Mouse (Mus musculus) embryonic fibroblast, embryonic 13.5 days (primary cell): Measurements from ENCODE around the gene Mlc1. TPM values are rescaled to one million over a fixed set of nuclear protein-coding genes. Genes with fewer than 3 reads are reported as not detected.

Experiments used
- H3K27ac ChIP-seq: 2 replicates; pipeline ENCODE4 v1.5.1; 2012; ENCODE audit warnings: low read length, control low read depth, inconsistent platforms; ENCODE audit not compliant: insufficient read depth
- H3K4me1 ChIP-seq: 2 replicates; pipeline ENCODE4 v1.6.1; 2011; ENCODE audit warnings: low read length; ENCODE audit not compliant: control insufficient read depth, insufficient read depth
- H3K4me3 ChIP-seq: 2 replicates; pipeline ENCODE4 v1.5.1; 2011; ENCODE audit warnings: mild to moderate bottlenecking, control low read depth, low read length; ENCODE audit not compliant: insufficient read depth
- CTCF ChIP-seq: IDR thresholded peaks from 2 replicates; pipeline ENCODE4 v1.5.1; 2011; ENCODE audit warnings: mild to moderate bottlenecking, control low read depth, low read length, moderate library complexity, borderline replicate concordance; ENCODE audit not compliant: insufficient read depth
- POLR2A ChIP-seq: IDR thresholded peaks from 2 replicates; pipeline ENCODE4 v1.6.1; 2011; ENCODE audit warnings: low read depth, mild to moderate bottlenecking, control low read depth, low read length, moderate library complexity
- polyA plus RNA-seq: library from polyadenylated mRNA; stranded (reverse); fragments of >200 nt; gene quantifications from 2 replicates; pipeline ENCODE4 v1.2.4, GENCODE M21; 2011; ENCODE audit warnings: low read depth; ENCODE audit not compliant: missing spikeins, insufficient read length

Gene Mlc1
- polyA plus RNA-seq, 1 experiment, result 0.79 TPM

DNA sequence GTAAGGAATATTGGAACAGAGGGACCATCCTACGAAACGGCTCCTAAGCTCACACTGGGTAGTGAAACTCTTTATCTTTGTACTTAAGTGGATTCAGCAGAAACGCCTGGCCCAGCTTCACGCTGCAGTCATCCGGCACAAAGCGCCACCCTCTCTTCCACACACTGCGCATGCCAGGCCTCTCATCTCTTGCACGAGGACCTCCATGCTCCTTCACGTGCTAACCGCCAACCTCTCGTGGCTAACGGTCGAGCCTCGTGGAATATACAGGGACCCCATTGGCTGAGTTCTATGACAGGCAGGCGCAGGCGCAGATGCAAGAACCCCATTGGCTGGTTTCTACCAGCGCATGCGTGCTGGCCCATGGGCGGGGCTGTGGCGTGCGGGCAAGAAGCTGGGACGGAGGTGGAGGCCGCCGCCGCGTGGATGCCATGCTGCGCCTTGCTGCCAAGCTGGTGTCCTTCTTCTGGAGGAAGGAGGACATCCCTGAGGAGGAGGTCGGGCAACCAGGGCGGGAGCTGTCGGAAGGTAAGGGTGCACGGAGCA, 3.8 kb upstream of the Mlc1 start, which contains the start of gene Mov10l1:
Mov10l1 (plus strand) TSS at position 376 of the 546 bp plus-strand sequence.
- no peaks in the 10 kb centered on the region for H3K4me1 ChIP-seq
- H3K4me3 ChIP-seq, result no peak within 1 kb of the TSS
- TF ChIP-seq POLR2A, result no peak
- TF ChIP-seq CTCF, result no peak
- no peak within 1 kb of the TSS for H3K27ac ChIP-seq

DNA sequence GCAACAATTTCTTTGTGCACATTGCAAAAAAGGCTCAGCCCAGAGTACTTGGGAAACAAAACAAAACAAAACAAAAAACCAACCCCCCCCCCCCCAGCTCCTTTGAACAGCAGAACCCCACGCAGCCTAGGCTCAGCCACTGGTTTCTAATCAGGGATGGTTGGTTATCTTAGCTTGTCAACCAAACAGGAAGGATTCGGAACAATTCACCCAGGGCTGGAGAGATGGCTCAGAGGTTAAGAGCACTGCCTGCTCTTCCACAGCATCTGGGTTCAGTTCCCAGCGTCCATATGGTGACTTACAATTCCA, 285 bp upstream of the Mlc1 start:
- no peak overlapping the region for H3K27ac ChIP-seq
- H3K4me1 ChIP-seq, result no peaks in the 10 kb centered on the region
- no peak overlapping the region for H3K4me3 ChIP-seq
- no peak for TF ChIP-seq CTCF
- no peak for TF ChIP-seq POLR2A

DNA sequence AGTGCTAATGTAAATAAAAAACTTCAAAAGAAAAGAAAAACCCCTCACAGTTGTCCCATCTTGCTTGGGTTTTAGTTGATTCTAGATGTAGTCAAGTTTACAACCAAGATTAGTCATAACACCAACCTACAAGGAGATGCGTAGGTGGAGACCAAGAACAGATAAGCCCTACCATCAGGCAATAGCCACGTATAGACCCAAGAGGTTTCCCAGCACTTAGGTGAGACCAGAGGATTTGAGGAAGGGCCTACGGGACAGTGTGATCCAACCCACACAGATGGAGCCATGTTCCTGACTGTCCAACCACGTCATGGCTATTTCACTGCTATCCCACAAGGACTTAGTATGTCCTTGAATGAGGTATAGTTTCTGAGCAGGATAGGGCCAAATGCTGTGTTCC, 6.5 kb downstream of the Mlc1 start:
- H3K27ac ChIP-seq, result no peak overlapping the region
- no peak overlapping the region for H3K4me3 ChIP-seq
- TF ChIP-seq CTCF (no peak), POLR2A (no peak)
- no peaks in the 10 kb centered on the region for H3K4me1 ChIP-seq

DNA sequence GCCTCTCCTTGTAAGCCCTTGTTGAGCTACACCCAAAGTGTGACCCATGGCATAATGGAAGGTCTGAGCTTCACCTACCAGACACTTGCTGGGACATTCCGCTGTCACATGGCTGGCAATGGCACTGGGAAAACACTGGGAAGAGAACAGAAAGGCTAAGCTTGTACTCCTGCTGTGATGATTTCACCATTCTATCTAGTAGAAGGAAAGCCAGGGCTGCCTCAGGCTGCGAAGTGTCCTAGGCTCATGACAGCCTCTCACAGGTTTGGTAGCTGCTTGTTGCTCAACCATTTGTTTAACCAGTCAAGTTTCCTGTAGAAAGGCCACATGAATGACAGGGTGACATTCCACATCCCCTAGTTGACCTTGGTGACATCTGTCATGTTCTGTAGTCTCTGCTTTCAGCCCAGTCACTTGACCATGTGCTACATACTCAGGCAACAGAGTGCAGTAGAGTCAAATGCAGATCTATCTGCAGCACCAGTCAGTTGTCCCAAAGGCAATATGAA, 14.7 kb downstream of the Mlc1 start:
- Histone ChIP-seq H3K4me1 (no peaks in the 10 kb centered on the region), H3K4me3 (no peak overlapping the region), H3K27ac (no peak overlapping the region)
- no peak for TF ChIP-seq POLR2A
- TF ChIP-seq CTCF, result no peak

DNA sequence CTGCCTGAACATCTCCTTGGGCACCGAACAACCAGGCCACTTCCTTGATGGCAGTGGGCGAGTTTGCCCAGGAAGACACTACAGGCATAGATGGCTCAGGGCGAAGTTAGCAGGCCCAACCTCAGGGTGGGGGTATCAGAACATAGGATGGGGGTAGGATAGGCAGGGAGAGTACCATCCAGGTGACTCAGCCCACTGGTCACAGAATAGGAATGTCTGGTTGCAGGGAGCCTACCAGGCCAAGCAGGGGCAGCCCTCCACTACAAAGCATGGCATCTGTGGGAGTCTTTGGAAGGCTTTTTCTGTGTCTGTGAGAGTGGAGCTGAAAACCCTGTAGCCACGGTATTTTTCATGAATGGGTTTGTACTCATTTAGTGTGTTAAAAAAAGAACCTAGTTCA, 21.3 kb downstream of the Mlc1 start:
- H3K4me3 ChIP-seq, result no peak overlapping the region
- no peaks in the 10 kb centered on the region; the same call in none of the 2 replicates for H3K4me1 ChIP-seq
- TF ChIP-seq CTCF, result no peak
- no peak for TF ChIP-seq POLR2A
- no peak overlapping the region for H3K27ac ChIP-seq

DNA sequence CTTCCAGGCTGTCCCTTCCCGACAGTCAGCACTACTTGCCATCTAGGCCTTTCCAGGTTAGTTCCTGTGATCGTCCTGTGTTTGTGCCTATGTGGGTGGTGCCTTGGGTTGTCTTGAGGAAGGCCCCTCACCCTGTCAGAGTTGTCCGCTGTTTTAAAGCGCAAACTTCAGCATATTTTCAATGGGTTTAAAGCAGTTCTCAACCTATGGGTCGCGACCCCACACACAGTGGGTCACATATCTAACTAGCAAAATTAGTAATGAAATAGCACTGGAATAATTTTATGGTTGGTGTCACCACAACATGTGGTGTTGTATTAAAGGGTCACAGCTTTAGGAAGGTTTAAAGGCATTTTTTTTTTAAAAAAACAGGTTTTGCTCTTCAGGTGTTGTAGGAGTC, 23.5 kb downstream of the Mlc1 start:
- H3K27ac ChIP-seq, result no peak overlapping the region
- TF ChIP-seq CTCF, result no peak
- no peak for TF ChIP-seq POLR2A
- H3K4me3 ChIP-seq, result no peak overlapping the region
- no peaks in the 10 kb centered on the region; the same call in none of the 2 replicates for H3K4me1 ChIP-seq

DNA sequence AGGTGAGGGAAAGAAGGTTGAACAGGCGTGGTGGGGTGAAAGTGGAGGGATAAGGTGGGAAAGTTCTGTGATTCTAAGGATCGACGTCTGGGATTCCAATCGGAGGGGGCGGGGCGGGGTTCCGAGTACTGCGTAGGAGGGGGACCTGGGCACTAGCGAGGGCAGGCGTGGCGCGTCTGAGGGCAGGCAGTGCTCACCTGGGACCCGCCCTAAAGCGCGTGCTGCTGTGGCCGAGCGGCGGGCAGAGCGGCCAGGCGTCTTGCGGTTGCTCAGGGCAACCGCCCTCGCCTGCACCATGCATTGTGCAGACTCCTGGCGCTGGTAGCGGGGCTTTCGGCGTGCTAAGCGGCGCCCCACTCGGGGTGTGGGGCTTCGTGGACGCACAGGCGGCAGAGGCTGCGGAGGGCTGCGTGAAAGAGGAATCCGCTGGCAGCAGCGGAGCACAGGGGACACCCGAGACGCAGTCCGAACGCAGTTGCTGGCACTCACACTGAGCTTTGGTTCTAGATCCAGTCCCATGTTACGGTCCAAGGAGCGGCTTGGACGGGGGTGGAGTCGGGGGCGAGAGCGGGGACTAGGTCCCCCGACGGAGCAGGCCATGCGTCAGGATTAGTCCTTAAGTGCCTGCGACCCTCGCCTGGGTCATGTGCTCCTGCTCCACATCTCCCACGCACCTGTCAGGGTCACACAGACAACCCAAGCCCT, 24.3 kb downstream of the Mlc1 start, which contains the start of gene Ttll8:
Ttll8 (minus strand) TSS at position 51 of the 705 bp plus-strand sequence.
- Histone ChIP-seq H3K27ac (no peak within 1 kb of the TSS), H3K4me3 (no peak within 1 kb of the TSS), H3K4me1 (no peaks in the 10 kb centered on the region; the same call in none of the 2 replicates)
- TF ChIP-seq CTCF (no peak), POLR2A (no peak)

DNA sequence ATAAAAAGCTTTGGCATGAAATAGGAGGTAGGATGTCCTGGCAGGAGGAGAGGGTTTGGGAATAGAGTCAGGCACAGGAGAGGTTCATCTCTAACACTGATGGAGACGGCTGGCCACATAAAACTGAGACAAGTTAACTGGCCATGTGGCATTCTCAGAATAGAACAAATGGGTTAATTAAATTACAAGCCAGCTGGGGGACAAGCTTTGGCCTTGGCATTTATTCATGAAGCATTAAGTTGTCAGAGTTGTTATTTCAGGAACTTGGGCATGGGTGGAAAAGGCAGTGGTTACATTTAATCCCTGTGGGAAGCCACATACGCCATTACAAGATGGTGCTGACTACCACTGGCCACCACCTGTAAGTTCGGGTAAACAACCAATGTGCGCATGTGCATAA, 27.6 kb downstream of the Mlc1 start:
- Histone ChIP-seq H3K4me3 (no peak overlapping the region), H3K4me1 (no peaks in the 10 kb centered on the region), H3K27ac (no peak overlapping the region)
- no peak for TF ChIP-seq POLR2A
- TF ChIP-seq CTCF, result no peak

DNA sequence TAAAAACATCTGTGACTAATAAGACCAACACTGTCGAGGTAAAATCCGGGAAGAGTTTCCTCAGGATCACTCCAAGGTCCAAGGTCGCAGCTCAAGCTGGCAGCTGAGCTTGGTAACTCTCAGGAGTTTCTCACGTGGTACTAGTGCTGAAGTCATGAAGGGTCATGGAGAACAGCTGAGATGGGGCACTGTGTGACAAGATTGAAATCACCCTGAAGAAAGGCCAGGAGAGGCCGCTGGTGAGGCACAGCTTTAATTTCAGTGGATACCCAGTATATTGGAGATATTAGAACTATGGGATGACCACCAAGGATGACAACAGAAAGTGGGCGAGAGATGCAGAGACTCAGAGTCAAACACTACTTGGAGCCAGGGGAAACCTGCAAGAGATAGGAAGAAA, 32.0 kb downstream of the Mlc1 start:
- TF ChIP-seq CTCF (no peak), POLR2A (no peak)

DNA sequence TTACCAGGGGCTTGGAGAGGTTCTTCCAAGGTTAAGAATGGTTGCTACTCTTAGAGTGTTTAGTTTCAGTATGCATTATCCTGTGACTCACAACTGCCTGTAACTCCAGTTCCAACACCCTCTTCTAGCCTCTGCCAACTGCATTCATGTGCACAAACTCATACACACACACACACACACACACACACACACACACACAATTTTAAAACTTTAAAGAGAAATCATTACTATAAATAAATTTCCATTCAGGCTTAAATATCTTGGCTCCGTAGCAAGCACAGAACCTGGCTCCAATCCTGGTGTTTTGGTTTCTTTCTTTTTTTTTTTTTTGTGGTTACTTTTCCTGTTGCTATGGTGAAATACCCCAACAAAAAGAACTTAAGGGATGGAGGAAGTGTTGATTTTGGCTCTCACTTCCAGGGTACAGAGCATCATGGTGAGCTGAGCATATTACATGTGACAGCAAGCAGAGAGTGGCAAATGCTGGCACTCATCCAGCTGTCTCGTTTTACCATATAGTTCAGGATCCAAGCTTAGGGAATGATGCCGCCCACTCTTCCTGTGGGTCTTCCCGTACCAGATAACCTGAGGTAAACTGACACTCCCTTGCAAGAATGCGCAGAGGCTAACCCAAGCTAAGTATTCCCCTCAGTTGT, 34.8 kb downstream of the Mlc1 start:
- TF ChIP-seq CTCF, result no peak
- no peak for TF ChIP-seq POLR2A

More for the DNA sequence above, 32.0 kb downstream of the Mlc1 start:
- H3K4me1 ChIP-seq, result peaks cover 3% of the 10 kb centered on the region; the same call in 1 of the 2 replicates
- H3K27ac ChIP-seq, result no peak overlapping the region
- H3K4me3 ChIP-seq, result no peak overlapping the region

More for the DNA sequence above, 34.8 kb downstream of the Mlc1 start:
- Histone ChIP-seq H3K4me3 (no peak overlapping the region), H3K4me1 (peaks cover 3% of the 10 kb centered on the region; the same call in 1 of the 2 replicates), H3K27ac (peak overlapping the region; percentile 18; the same call in 1 of the 2 replicates)
